Mouse (Mus musculus) G1E (cell line): ENCODE data around the gene Ang6.
"Not testable (repeated sequence)": the region's sequence is repeated elsewhere in the genome, so short reads cannot be mapped to it uniquely, and the experiment has no call there.

Experiments used
- CTCF ChIP-seq: IDR thresholded peaks from 2 replicates; pipeline ENCODE4 v1.5.1; 2012; ENCODE audit warnings: low read depth, low read length, inconsistent platforms, mixed read lengths
- GATA1 ChIP-seq: IDR thresholded peaks from 2 replicates; pipeline ENCODE4 v1.6.1; 2012; ENCODE audit warnings: borderline replicate concordance, low read length, inconsistent platforms, mixed read lengths
- GATA2 ChIP-seq: IDR thresholded peaks from 2 replicates; pipeline ENCODE4 v1.6.1; 2012; ENCODE audit warnings: low read depth, low read length, inconsistent platforms, borderline replicate concordance
- POLR2AphosphoS5 ChIP-seq: IDR thresholded peaks from 2 replicates; pipeline ENCODE4 v1.6.1; 2012; ENCODE audit warnings: low read depth, low read length, inconsistent platforms; ENCODE audit not compliant: insufficient replicate concordance
- TAL1 ChIP-seq: conservative IDR thresholded peaks from 2 replicates; pipeline ENCODE4 v1.6.1; 2012; ENCODE audit warnings: low read depth, low read length, inconsistent platforms, mixed read lengths

- TF ChIP-seq CTCF, GATA1, TAL1, POLR2AphosphoS5, GATA2: not testable (repeated sequence)
These were observed 6.0 kb upstream of the Ang6 start for GRCm38 (mm10) chr14:44008021-44008420.
